Mouse (Mus musculus) hindbrain, embryonic 13.5 days (tissue): ENCODE data around the gene Slc35a3. TPM values are rescaled to one million over a fixed set of nuclear protein-coding genes. Genes with fewer than 3 reads are reported as not detected.
"Not testable (repeated sequence)": the region's sequence is repeated elsewhere in the genome, so short reads cannot be mapped to it uniquely, and the experiment has no call there.

Experiments
- ATAC-seq: fragments of 200-750 bp; cut with Nextera tagmentation; 2 replicates; pipeline ENCODE4 v1.8.0; 2017; ENCODE audit warnings: moderate TSS enrichment; ENCODE audit not compliant: low FRiP score
- H3K27ac ChIP-seq: fragments of 300-500 bp; sonication (generic); 2 replicates; pipeline ENCODE4 v1.5.1; 2015; ENCODE audit warnings: inconsistent platforms, mild to moderate bottlenecking, moderate library complexity
- H3K27me3 ChIP-seq: fragments of 300-500 bp; sonication (generic); 2 replicates; pipeline ENCODE4 v1.6.1; 2015; ENCODE audit warnings: mild to moderate bottlenecking, inconsistent platforms
- H3K36me3 ChIP-seq: fragments of 300-500 bp; sonication (generic); 2 replicates; pipeline ENCODE4 v1.6.1; 2015; ENCODE audit warnings: mild to moderate bottlenecking, inconsistent platforms
- H3K4me1 ChIP-seq: fragments of 300-500 bp; sonication (generic); replicated peaks from 2 replicates; pipeline ENCODE4 v1.6.1; 2015; ENCODE audit warnings: inconsistent platforms
- H3K4me2 ChIP-seq: fragments of 300-500 bp; sonication (generic); 2 replicates; pipeline ENCODE4 v1.6.1; 2015; ENCODE audit warnings: inconsistent platforms, mild to moderate bottlenecking, moderate library complexity
- H3K4me3 ChIP-seq: fragments of 300-500 bp; sonication (generic); 2 replicates; pipeline ENCODE4 v1.5.1; 2015; ENCODE audit warnings: mild to moderate bottlenecking, inconsistent platforms
- H3K9ac ChIP-seq: fragments of 300-500 bp; sonication (generic); 2 replicates; pipeline ENCODE4 v1.6.1; 2015; ENCODE audit warnings: mild to moderate bottlenecking, inconsistent platforms
- H3K9me3 ChIP-seq: fragments of 300-500 bp; sonication (generic); 2 replicates; pipeline ENCODE4 v1.6.1; 2016; ENCODE audit warnings: inconsistent platforms
- WGBS: fragments of 180-500 bp; shearing (Covaris S2); methylation state at CpG from one replicate; pipeline ENCODE4 v1.1.7; 2015; 5-methylcytosine and 5-hydroxymethylcytosine counted together
- polyA plus RNA-seq: library from polyadenylated mRNA; unstranded; fragments of >200 nt; fragmentation: Nextera tagmentation; extraction: Ambion mirVana; gene quantifications from 2 replicates; pipeline ENCODE4 v1.2.1, GENCODE M21; 2015

The Slc35a3 gene
- polyA plus RNA-seq, 1 experiment from 2014 or later, result 7.6 TPM

DNA sequence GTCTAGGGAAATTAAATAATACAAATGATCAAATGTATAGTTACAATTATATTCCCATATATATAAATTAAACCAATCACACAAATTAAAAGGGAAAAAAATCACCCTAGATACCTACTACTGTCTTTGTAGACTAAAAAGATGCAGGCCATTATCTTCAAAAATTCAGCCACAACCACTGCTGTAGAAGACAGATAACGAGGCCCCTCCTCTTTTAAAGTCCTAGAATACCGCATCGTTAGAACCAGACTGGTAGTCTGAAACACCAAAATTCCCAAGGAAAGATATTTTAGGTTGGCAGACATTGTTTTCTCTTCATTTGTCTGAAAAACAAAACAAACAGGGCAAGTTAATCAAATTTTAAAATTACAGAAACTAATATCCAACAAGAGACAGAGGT is 18.3 kb downstream of the Slc35a3 start:
- no peak for ATAC-seq
- peaks cover 3% of the 10 kb centered on the region; the same call in 1 of the 2 replicates for H3K36me3 ChIP-seq
- no peaks in the 10 kb centered on the region for H3K4me1 ChIP-seq
- H3K27me3 ChIP-seq, result no peaks in the 10 kb centered on the region
- no peak overlapping the region for H3K9ac ChIP-seq
- no peaks in the 10 kb centered on the region for H3K9me3 ChIP-seq
- no peak overlapping the region for H3K4me2 ChIP-seq
- H3K27ac ChIP-seq, result no peak overlapping the region
- no peak overlapping the region for H3K4me3 ChIP-seq
- 93% methylated on average over 3 of the region's 3 CpGs for WGBS

DNA sequence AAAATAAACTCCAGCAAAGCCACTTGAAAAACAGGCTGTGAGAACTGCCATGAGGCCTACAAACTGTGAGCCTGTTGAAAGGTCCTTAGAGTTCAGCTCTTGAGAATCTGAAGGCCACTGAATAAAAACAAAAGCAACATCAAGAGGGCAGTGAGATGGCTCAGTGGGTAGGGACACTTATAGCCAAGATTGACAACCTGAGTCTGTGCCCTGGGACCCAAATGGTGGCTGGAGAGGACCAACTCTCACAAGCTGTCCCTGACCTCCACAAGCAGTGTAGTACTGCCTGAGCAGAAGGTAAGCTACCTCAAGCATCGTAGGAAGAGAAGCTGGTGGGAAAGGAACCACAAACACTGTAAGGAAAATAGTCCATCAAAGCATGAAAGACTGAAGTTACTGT is 31.5 kb downstream of the Slc35a3 start, which contains the start of gene Gm43191:
Gene Gm43191, minus strand, starts transcription at position 101 of the 400 bp plus-strand sequence.
- no peak within 1 kb of the TSS for H3K27ac ChIP-seq
- H3K27me3 ChIP-seq, result no peaks in the 10 kb centered on the region
- H3K9ac ChIP-seq, result no peak within 1 kb of the TSS
- no peak for ATAC-seq
- H3K4me2 ChIP-seq, result no peak within 1 kb of the TSS
- peaks cover 7% of the 10 kb centered on the region for H3K36me3 ChIP-seq
- H3K9me3 ChIP-seq, result no peaks in the 10 kb centered on the region
- no peak within 1 kb of the TSS for H3K4me3 ChIP-seq
- no peaks in the 10 kb centered on the region for H3K4me1 ChIP-seq
- WGBS, result 97% methylated on average over 1 of the region's 1 CpGs

DNA sequence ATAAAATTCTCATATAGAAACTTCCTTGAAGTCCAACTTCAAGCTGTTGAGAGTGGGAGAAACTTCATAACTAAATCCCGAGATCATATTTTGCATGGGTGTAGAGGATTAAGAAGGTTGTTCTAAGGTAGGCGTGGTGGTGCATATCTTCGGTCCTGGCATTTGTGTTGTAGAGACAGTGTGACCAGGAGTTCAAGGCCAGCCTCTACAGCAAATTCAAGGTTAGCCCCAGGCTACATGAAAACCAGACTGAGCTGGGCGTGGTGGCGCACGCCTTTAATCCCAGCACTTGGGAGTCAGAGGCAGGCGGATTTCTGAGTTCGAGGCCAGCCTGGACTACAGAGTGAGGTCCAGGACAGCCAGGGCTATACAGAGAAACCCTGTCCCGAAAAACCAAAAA is 48.4 kb downstream of the Slc35a3 start:
- H3K36me3 ChIP-seq, H3K27me3 ChIP-seq, ATAC-seq, H3K4me3 ChIP-seq, H3K9ac ChIP-seq, H3K4me2 ChIP-seq, H3K9me3 ChIP-seq, H3K27ac ChIP-seq: not testable (repeated sequence)
- WGBS, result 91% methylated on average over 9 of the region's 9 CpGs
- H3K4me1 ChIP-seq, result peaks cover 19% of the 10 kb centered on the region

DNA sequence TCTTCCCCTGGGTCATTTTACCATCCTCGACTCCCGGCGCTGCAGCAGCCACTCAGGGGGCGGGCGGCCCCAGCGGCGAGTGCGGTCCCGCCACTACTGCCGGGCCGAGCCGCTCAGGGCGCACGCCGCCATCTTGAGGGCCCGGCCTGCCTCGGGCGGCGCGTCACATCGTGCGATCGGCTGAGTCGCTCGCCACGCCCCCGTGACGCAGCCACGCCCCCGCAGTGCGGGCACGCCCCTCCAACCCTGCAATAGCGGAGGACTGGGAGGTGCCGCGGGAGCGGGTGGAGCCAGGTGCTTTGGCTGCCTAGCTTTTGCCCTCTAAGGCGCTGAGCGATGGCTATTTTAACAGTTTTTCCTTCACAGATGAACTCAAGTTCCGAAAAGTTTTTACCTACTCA is 50.2 kb downstream of the Slc35a3 start, which contains the start of gene Mfsd14a:
Gene Mfsd14a, minus strand, starts transcription at position 215 of the 401 bp plus-strand sequence.
- no peaks in the 10 kb centered on the region for H3K9me3 ChIP-seq
- peak within 1 kb of the TSS; percentile 94 for H3K4me3 ChIP-seq
- H3K27ac ChIP-seq, result peak within 1 kb of the TSS; percentile 97
- H3K4me2 ChIP-seq, result peak within 1 kb of the TSS; percentile 64
- under 1% methylated on average over 39 of the region's 39 CpGs for WGBS
- peak; percentile 99 for ATAC-seq
- H3K4me1 ChIP-seq, result peaks cover 34% of the 10 kb centered on the region
- no peaks in the 10 kb centered on the region for H3K36me3 ChIP-seq
- no peaks in the 10 kb centered on the region for H3K27me3 ChIP-seq
- peak within 1 kb of the TSS; percentile 96 for H3K9ac ChIP-seq

DNA sequence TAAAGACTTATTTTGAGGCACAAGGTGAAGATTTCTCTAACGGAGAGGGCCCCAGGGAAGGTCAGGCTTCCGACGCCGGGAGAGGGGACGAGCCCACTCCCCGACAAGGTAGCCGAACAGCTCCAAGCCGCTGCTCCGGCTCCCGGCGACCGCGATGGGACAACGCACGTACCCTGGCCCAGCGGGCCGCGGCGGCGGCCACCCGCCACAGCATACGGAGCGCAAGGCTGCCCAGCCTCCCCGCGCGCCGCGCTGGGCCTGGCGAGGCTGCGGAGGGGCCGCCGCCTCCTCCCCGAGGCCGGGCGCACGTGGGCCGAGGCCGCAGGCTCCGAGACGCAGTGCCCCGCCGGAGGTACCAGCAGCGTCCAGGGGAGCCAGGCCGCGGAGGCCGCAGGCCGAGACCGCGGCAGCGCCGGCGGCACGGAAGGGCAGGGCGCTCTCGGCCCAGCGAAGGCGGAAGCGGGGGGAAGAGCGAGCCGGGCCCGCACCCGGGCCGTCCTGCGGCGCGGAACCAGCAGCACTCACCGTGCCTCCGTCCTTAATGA is 50.7 kb downstream of the Slc35a3 start:
- H3K9ac ChIP-seq, result peak overlapping the region; percentile 96
- no peaks in the 10 kb centered on the region for H3K9me3 ChIP-seq
- 0% methylated on average over 59 of the region's 68 CpGs for WGBS
- peak overlapping the region; percentile 64 for H3K4me2 ChIP-seq
- H3K4me3 ChIP-seq, result peak overlapping the region; percentile 94
- no peaks in the 10 kb centered on the region for H3K27me3 ChIP-seq
- ATAC-seq, result peak; percentile 91
- H3K4me1 ChIP-seq, result peaks cover 40% of the 10 kb centered on the region
- H3K27ac ChIP-seq, result peak overlapping the region; percentile 97
- no peaks in the 10 kb centered on the region for H3K36me3 ChIP-seq

DNA sequence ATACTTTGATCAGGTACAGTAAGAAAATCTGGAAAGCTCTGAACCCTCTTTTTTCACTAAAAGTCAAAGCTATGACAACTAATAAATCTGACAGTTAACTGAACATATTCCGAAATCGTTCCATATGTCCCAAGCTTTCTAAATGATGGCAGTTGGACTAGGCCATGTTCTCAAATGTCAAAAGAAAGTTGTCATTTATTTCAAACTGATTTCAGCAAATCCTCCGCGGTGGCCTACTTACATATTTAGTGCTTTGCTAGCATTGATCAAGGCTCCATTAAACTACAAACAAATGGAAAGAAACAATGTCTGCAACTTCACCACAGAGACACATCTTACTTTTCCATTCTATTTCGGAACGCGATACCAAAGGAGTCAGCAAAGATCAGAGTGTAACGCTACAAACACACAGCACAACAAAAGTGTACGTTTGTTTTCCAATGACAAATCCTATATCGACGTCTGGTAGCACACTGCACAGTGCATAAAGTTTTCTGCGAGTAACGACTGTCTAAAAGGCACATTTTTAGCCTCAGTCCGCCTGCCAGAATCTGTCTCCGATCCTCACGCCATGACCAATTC is 51.3 kb downstream of the Slc35a3 start:
- WGBS, result 8% methylated on average over 16 of the region's 16 CpGs
- peak overlapping the region; percentile 96 for H3K9ac ChIP-seq

DNA sequence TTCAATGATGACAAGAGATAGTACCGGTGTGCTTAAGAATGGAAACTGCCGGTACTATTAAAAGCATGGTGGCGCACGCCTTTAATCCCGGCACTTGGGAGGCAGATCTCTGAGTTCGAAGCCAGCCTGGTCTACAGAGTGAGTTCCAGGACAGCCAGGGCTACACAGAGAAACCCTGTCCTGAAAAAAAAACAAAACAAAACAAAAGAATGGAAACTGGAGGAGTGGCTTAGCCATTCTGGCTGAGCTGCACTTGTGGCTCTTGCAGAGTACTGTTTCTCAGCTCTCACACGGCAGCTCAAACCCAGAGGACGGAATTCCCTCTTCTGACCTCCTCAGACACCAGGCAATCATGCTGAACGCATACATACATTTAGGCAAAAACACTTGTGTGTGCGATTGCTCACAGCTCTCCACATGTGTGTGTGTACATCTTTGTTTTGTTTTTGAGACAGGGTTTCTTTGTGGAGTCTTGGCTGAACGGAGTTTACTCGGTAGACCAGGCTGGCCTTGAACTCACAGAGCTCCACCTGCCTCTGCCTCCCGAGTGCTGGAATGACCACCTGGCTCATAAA is 52.7 kb downstream of the Slc35a3 start:
- no peak overlapping the region for H3K27ac ChIP-seq
- no peaks in the 10 kb centered on the region for H3K36me3 ChIP-seq
- no peaks in the 10 kb centered on the region for H3K27me3 ChIP-seq
- peaks cover 45% of the 10 kb centered on the region for H3K4me1 ChIP-seq
- no peak overlapping the region for H3K9ac ChIP-seq
- H3K4me3 ChIP-seq, result no peak overlapping the region
- no peak for ATAC-seq
- 83% methylated on average over 13 of the region's 13 CpGs for WGBS
- H3K9me3 ChIP-seq, result no peaks in the 10 kb centered on the region
- peak overlapping the region; percentile 20; the same call in 1 of the 2 replicates for H3K4me2 ChIP-seq

More for the DNA sequence above, 51.3 kb downstream of the Slc35a3 start:
- Histone ChIP-seq H3K9me3 (no peaks in the 10 kb centered on the region), H3K36me3 (no peaks in the 10 kb centered on the region), H3K4me2 (peak overlapping the region; percentile 64), H3K27ac (peak overlapping the region; percentile 97), H3K4me3 (peak overlapping the region; percentile 94), H3K27me3 (no peaks in the 10 kb centered on the region), H3K4me1 (peaks cover 45% of the 10 kb centered on the region)
- ATAC-seq, result no peak

DNA sequence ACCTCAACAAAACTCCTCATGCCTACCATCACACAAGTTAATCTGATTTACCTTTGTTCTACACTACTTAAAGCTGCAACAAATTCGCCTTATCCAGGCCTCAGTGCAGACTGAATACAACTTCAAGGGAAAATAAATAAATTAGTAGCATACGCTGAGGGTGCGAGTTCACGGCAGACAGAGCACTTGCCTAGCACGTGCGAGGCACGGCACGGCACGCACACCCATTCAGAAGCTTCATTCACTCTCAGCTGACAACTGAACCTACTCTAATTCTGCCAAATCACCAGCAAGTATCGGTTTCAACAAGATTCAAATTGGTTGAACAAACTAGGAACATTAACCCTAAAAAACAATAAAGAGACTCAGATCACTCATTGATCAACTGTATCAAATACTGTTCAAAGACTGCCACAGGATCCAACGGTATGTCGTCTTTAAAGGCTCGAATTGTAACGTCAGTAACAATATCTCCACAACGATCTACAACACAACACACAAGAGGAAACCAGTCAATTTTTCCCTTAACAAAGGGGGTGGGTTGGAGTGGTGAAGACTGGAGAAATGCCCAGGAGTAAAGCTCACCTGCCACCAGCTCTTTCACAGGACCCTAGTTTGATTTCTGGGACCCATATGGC is 53.6 kb downstream of the Slc35a3 start:
- Histone ChIP-seq H3K27ac (no peak overlapping the region), H3K27me3 (no peaks in the 10 kb centered on the region), H3K4me1 (peaks cover 45% of the 10 kb centered on the region), H3K4me2 (no peak overlapping the region), H3K4me3 (no peak overlapping the region), H3K36me3 (no peaks in the 10 kb centered on the region), H3K9me3 (no peaks in the 10 kb centered on the region), H3K9ac (no peak overlapping the region)
- ATAC-seq, result no peak
- 72% methylated on average over 15 of the region's 15 CpGs for WGBS

DNA sequence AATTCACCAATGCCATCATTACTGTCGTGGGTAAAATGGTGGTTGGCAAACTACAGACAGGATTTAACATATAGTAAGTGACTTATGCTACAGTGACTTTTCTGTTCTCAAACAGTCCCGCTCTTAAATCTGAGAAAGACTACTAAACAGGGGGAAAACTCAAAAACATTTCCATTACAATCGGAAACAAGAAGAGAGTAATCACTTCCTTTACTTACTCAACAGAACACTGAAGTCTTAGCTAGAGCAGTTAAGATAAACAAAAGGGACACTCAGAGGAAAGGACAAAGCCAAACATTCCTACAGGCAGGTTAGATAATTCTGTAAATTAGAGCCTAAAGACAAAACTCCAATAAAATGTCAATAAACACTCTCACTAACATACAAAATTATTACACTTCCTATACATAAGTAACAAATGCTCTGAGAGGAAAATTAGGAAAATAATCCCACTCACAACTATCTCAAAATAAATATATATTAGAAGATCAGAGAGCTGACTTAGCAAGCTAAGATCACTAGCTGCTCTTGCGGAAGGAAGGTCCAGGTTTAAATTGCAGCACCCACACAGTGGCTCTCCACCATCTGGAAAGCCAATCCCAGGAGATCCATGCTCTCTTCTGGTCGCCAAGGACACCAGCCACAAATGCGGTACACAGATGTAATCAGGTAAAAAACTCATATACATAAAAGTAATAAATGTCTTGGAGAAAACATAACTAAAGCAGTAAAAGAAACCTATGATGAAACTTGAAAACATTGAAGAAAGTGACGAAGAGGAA is 56.3 kb downstream of the Slc35a3 start:
- Histone ChIP-seq H3K9me3 (no peaks in the 10 kb centered on the region), H3K4me2 (no peak overlapping the region), H3K4me3 (no peak overlapping the region), H3K36me3 (no peaks in the 10 kb centered on the region), H3K27me3 (no peaks in the 10 kb centered on the region), H3K9ac (no peak overlapping the region), H3K4me1 (peaks cover 55% of the 10 kb centered on the region), H3K27ac (no peak overlapping the region)
- no peak for ATAC-seq
- 82% methylated on average over 7 of the region's 7 CpGs for WGBS

DNA sequence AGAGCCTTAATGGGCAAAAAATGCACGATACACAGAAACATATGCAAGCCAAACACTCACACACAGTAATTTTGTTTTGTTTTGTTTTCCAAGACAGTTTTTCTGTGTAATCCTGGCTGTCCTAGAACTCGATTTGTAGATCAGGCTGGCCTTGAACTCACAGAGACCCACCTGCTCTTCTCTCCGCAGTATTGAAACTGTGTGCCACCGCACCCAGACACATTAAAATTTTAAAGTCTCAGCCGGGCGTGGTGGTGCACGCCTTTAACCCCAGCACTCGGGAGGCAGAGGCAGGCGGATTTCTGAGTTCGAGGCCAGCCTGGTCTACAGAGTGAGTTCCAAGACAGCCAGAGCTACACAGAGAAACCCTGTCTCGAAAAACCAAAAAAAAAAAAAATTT is 58.6 kb downstream of the Slc35a3 start:
- not testable (repeated sequence) for H3K27ac ChIP-seq, H3K4me2 ChIP-seq, H3K27me3 ChIP-seq, H3K4me3 ChIP-seq, ATAC-seq, H3K9me3 ChIP-seq, H3K36me3 ChIP-seq, H3K9ac ChIP-seq
- 96% methylated on average over 11 of the region's 11 CpGs for WGBS
- H3K4me1 ChIP-seq, result peaks cover 35% of the 10 kb centered on the region

DNA sequence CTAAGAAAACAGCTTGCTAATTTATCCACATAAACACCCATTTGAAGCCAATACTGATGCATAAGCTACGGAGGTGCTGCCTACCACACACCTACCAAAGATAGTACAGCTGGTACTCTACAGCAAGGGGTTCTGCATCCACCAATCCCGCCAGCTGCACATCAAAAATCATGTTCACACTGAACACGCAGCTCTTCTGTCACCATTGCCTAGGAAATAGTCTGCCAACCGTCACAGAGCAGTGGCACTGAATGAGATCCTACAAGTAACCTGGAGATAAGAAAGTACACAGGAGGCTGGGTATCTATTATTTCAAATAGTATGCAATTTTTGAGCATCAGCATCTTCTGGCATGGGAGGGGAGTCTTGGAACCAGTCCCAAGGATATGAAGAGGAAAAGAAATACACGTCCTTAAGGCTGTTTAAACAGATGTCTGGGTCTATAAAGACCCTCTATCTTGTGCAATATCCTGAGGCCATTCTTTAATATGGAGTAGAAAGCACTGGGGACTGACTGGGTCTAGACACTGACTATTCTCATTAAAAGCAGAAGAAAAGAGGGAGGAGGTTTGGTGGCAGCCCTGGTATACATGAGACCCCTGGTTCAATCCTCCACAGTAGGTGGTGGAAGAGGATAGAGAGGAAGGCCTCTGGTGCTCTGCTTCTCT is 59.2 kb downstream of the Slc35a3 start:
- H3K4me2 ChIP-seq, result no peak overlapping the region
- no peak overlapping the region for H3K27ac ChIP-seq
- 79% methylated on average over 5 of the region's 5 CpGs for WGBS
- H3K9me3 ChIP-seq, result no peaks in the 10 kb centered on the region
- H3K9ac ChIP-seq, result no peak overlapping the region
- H3K36me3 ChIP-seq, result peaks cover 12% of the 10 kb centered on the region
- no peak overlapping the region for H3K4me3 ChIP-seq
- peaks cover 30% of the 10 kb centered on the region for H3K4me1 ChIP-seq
- ATAC-seq, result no peak
- H3K27me3 ChIP-seq, result no peaks in the 10 kb centered on the region
